Mouse (Mus musculus): Measurements from ENCODE around the gene Olfr557. TPM values are rescaled to one million over a fixed set of nuclear protein-coding genes. Genes with fewer than 3 reads are reported as not detected.

Gene Olfr557
- polyA plus RNA-seq, 1 experiment from 2014 or later = not detected

Other genes with a start within 250 kb of the Olfr557 start
- gene Olfr543, start 214.2 kb upstream of the Olfr557 start, polyA plus RNA-seq (2016; fragmentation: Nextera tagmentation; extraction: Ambion mirVana) = 0.40 and 0.67 TPM in 2 replicates
- 0.06 and 0.10 TPM in 2 replicates for gene Olfr544, start 207.6 kb upstream of the Olfr557 start, polyA plus RNA-seq (2016; fragmentation: Nextera tagmentation; extraction: Ambion mirVana)
- 0.11 and 0.29 TPM in 2 replicates for gene Olfr545, start 196.3 kb upstream of the Olfr557 start, polyA plus RNA-seq (2016; fragmentation: Nextera tagmentation; extraction: Ambion mirVana)
- not detected in 2 replicates for gene Olfr547, start 161.2 kb upstream of the Olfr557 start, polyA plus RNA-seq (2016; fragmentation: Nextera tagmentation; extraction: Ambion mirVana)
- not detected in 2 replicates for gene Olfr548-ps1, start 155.0 kb upstream of the Olfr557 start, polyA plus RNA-seq (2016; fragmentation: Nextera tagmentation; extraction: Ambion mirVana)
- gene Olfr549, start 146.0 kb upstream of the Olfr557 start, polyA plus RNA-seq (2016; fragmentation: Nextera tagmentation; extraction: Ambion mirVana) = not detected in 2 replicates
- gene Trim21, start 130.4 kb upstream of the Olfr557 start, polyA plus RNA-seq (2016; fragmentation: Nextera tagmentation; extraction: Ambion mirVana) = 0.37 and 0.42 TPM in 2 replicates
- gene Olfr550, start 124.5 kb upstream of the Olfr557 start, polyA plus RNA-seq (2016; fragmentation: Nextera tagmentation; extraction: Ambion mirVana) = not detected in 2 replicates
- not detected in 2 replicates for gene Olfr551, start 104.0 kb upstream of the Olfr557 start, polyA plus RNA-seq (2016; fragmentation: Nextera tagmentation; extraction: Ambion mirVana)
- not detected in 2 replicates for gene Olfr552, start 98.1 kb upstream of the Olfr557 start, polyA plus RNA-seq (2016; fragmentation: Nextera tagmentation; extraction: Ambion mirVana)
- gene Olfr553, start 77.7 kb upstream of the Olfr557 start, polyA plus RNA-seq (2016; fragmentation: Nextera tagmentation; extraction: Ambion mirVana) = not detected in 2 replicates
- not detected in 2 replicates for gene Olfr554, start 57.5 kb upstream of the Olfr557 start, polyA plus RNA-seq (2016; fragmentation: Nextera tagmentation; extraction: Ambion mirVana)
- not detected in 2 replicates for gene Olfr555, start 37.1 kb upstream of the Olfr557 start, polyA plus RNA-seq (2016; fragmentation: Nextera tagmentation; extraction: Ambion mirVana)
- not detected in 2 replicates for gene Olfr556, start 31.0 kb upstream of the Olfr557 start, polyA plus RNA-seq (2016; fragmentation: Nextera tagmentation; extraction: Ambion mirVana)
- gene Trim68, start 8.6 kb upstream of the Olfr557 start, polyA plus RNA-seq (2016; fragmentation: Nextera tagmentation; extraction: Ambion mirVana) = 9.6 and 9.9 TPM in 2 replicates
- 0.06 and 0.10 TPM in 2 replicates for gene Olfr558, start 6.3 kb downstream of the Olfr557 start, polyA plus RNA-seq (2016; fragmentation: Nextera tagmentation; extraction: Ambion mirVana)
- gene Olfr33, start 23.2 kb downstream of the Olfr557 start, polyA plus RNA-seq (2016; fragmentation: Nextera tagmentation; extraction: Ambion mirVana) = not detected in 2 replicates
- not detected in 2 replicates for gene Olfr559, start 31.6 kb downstream of the Olfr557 start, polyA plus RNA-seq (2016; fragmentation: Nextera tagmentation; extraction: Ambion mirVana)
- gene Olfr560, start 63.5 kb downstream of the Olfr557 start, polyA plus RNA-seq (2016; fragmentation: Nextera tagmentation; extraction: Ambion mirVana) = not detected in 2 replicates
- 0.07 TPM in 1 of 2 replicates, not detected in the other for gene Olfr78, start 63.6 kb downstream of the Olfr557 start, polyA plus RNA-seq (2016; fragmentation: Nextera tagmentation; extraction: Ambion mirVana)
- 0.24 TPM in 1 of 2 replicates, not detected in the other for gene Olfr561, start 75.3 kb downstream of the Olfr557 start, polyA plus RNA-seq (2016; fragmentation: Nextera tagmentation; extraction: Ambion mirVana)
- gene Olfr564, start 107.6 kb downstream of the Olfr557 start, polyA plus RNA-seq (2016; fragmentation: Nextera tagmentation; extraction: Ambion mirVana) = not detected in 2 replicates
- gene Olfr566, start 162.9 kb downstream of the Olfr557 start, polyA plus RNA-seq (2016; fragmentation: Nextera tagmentation; extraction: Ambion mirVana) = not detected in 2 replicates
- not detected in 2 replicates for gene Olfr568, start 181.2 kb downstream of the Olfr557 start, polyA plus RNA-seq (2016; fragmentation: Nextera tagmentation; extraction: Ambion mirVana)
- gene Olfr569, start 195.0 kb downstream of the Olfr557 start, polyA plus RNA-seq (2016; fragmentation: Nextera tagmentation; extraction: Ambion mirVana) = not detected in 2 replicates
- gene Olfr570, start 198.7 kb downstream of the Olfr557 start, polyA plus RNA-seq (2016; fragmentation: Nextera tagmentation; extraction: Ambion mirVana) = not detected in 2 replicates
- 0.03 TPM in 1 of 2 replicates, not detected in the other for gene Olfr571, start 221.6 kb downstream of the Olfr557 start, polyA plus RNA-seq (2016; fragmentation: Nextera tagmentation; extraction: Ambion mirVana)
- not detected in 2 replicates for gene Olfr572, start 228.5 kb downstream of the Olfr557 start, polyA plus RNA-seq (2016; fragmentation: Nextera tagmentation; extraction: Ambion mirVana)
- not detected in 2 replicates for gene Olfr573-ps1, start 246.7 kb downstream of the Olfr557 start, polyA plus RNA-seq (2016; fragmentation: Nextera tagmentation; extraction: Ambion mirVana)